Mouse (Mus musculus): Measurements from ENCODE around the gene Slc25a12.

GRCm38 (mm10) chr2:71243058-71243672 lies 124.4 kb downstream of the Slc25a12 start:
- no peak for TF ChIP-seq POLR2A (IDR thresholded peaks at IDR 0.05; ENCODE audit: control insufficient read depth, extremely low read depth, insufficient read depth, low read length, poor library complexity)
- TF ChIP-seq CTCF (IDR thresholded peaks at IDR 0.05; ENCODE audit: borderline replicate concordance, control insufficient read depth, extremely low read depth, insufficient read depth, low read length, poor library complexity), result no peak

Measured in thymus, adult 2 months (tissue).